Mouse (Mus musculus) embryo, embryonic 10.5 days (tissue): ENCODE data around the gene Tex50.
"Not testable (repeated sequence)": the region's sequence is repeated elsewhere in the genome, so short reads cannot be mapped to it uniquely, and the experiment has no call there.

Source experiments
- DNase-seq: peaks from one replicate; pipeline ENCODE4 v3.0.0-alpha.2; 2015; ENCODE audit warnings: low spot score

Gene Tex50

DNA sequence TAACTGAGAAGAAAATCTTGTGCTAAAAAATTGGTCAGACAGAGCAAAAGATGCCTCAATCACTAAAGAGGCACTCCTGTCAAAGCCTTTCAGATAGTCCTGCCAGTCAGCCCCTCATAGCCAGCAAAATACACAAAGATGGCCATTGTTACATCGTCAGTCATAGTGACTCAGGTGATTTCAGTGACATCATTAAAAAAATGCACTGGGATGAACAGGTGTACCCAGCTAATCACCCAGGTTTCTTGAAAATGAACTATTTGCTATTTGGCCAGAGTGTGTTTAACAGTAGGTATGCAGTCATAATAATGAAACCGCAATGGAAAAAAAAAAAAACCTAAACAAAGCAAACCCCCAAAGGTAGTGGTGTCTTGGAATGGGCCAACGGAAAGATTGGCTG is at the start of gene Tex50:
TSS of gene Tex50 (minus strand) at position 101 of the 400 bp plus-strand sequence.
- no peak for DNase-seq

DNA sequence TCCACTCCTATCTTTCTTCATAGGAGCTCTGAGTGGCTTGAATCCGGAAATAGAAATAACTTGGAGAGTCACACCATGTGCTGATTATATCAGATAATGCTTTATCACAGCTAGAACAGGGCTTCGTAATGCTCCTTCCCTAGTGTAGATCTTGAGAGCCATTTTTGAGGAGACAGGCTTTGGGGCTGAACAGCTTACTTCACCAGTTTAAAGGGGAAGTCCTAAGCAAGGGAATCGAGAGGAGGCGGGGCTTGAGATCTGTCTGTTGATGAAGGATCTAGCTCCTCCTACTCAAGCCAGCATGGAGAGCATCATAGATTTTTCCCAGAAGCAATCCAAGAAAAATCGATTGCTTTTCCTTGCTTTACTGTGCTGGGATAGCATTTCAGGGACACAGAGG is 40.7 kb upstream of the Tex50 start:
- no peak for DNase-seq

DNA sequence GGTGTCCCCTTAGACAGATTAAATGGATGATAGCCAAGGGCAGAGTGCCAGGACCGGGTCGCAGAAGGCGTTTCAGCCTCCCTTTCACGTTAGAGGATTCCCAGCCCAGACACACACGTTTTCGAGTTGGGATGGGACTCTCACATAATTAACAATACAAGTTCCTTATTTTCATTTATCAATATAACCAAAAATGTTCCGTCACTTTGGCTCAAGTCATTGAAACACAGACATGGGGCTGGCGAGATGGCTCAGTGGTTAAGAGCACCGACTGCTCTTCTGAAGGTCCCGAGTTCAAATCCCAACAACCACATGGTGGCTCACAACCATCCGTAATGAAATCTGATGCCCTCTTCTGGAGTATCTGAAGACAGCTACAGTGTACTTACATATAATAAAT is 37.2 kb upstream of the Tex50 start:
- DNase-seq: not testable (repeated sequence)

DNA sequence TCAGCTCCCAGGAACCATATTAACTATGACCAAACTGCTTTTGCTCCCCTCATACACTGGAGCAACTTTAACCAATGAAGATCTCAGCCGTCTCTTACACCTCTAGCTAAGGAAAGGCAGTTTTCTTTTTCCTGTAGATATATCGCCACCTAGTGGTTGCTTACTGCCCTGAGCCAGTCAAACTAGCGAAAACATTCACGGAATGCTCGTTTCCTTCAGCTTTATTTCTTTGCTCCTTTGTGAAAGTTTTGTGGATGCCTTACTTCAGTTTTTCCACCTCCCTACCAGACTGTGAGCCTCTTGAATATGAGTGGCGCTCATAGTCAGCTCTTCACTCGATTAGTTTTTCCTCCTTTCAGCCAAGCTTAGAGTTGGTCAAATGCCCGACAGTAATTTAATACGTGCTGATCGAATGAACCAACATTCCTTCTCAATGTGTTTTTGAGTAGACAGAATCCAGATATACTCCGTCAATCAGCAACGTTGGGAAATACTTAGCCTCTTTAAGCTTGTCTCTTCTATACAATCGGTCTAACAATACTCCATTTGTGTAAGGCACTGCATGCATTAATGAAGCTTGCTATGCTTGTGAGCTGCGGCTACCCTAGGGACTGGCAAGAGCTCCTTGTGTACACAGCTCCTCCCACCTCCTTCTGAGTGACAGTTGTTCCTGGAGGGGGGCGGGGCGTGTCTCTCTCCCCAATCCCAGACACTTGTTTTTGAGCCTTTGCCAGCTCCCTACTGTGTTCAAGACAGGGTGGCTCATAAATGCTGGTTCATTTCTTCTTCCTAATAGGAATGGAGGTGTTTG is 36.6 kb upstream of the Tex50 start:
- DNase-seq: peak; percentile 95

DNA sequence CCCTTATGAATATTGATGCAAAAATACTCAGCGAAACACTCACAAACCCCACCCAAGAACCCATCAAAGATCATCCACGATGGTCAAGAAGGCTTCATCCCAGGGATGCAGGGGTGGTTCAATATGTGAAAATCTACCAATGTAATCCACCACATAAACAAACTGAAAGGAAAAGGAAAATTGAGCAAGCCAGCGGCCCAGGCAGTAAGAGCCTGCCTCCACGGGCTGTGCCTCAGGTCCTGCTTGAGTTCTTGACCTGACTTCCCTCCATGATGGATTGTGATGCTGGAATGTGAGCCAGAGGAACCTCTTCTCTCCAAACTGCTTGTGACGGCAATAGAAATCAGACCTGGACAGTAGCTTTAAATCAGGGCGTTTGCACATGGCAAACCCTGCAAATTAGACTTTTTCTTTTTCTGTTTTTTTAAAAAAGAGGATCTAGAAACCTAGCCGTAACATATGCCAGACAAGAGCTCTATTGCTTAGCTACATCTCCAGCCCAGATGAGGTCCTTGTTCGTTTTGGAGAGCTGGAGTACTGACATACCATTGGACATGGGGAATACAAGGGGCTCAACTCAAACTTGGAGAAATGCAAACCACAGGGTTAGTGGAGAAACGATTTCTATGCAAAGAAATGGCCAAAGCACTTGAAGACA is 31.3 kb upstream of the Tex50 start:
- DNase-seq: no peak

DNA sequence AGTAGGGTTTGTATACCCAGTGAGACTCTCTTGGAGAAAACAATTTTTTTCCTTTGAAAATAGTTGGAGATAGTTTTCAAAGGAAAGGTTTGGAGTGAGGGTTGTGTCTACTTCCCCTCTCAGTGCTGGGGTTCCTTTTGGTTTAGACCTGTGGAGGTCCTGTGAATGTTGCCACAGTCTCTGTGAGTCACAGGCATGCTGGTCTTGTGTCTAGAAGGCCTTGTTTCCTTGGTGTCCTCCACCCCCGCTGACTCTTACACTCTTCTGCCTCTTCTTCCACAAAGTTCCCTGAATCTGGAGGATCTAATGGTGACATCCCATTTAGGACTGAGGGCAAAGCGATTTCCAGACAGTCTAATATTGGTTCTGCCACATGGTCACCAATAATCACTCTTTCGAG is 26.3 kb upstream of the Tex50 start:
- DNase-seq: no peak

DNA sequence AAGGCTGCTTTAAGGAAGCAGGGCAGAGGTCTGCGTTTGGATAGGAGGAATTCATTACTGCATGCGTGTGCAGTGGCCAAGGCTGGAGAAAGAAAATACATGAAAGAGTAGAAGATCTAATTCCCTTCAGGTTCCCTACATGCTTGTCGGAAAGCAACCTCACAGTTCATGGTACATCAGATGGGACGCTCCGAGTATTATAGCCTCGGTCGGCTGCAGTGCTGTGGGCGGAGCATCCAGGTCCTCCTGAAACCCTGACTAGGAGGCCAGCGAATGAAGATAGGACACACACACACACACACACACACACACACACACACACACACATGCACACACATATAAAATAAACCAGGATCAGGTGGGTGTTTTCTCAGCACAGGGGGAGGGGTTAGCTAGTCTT is 24.6 kb upstream of the Tex50 start:
- no peak for DNase-seq

DNA sequence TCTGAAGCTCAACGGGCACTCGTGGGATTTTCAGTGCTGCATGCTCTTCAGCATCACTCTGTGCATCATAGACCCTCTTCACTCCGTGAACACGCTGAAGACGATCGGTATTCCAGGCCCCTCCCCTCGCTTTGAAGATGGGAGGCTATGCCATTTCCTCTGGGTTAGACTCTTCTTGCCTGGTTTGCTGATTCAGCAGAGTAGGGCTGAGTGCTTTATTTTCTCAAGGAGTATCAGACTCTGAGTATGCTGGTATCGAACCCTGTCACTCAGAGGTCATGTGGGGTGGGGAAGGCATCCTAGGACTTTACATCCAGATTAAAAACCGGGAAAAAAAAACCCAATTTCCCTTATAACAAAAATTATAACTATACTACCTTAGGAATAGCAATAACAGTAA is 23.3 kb upstream of the Tex50 start:
- DNase-seq: no peak

DNA sequence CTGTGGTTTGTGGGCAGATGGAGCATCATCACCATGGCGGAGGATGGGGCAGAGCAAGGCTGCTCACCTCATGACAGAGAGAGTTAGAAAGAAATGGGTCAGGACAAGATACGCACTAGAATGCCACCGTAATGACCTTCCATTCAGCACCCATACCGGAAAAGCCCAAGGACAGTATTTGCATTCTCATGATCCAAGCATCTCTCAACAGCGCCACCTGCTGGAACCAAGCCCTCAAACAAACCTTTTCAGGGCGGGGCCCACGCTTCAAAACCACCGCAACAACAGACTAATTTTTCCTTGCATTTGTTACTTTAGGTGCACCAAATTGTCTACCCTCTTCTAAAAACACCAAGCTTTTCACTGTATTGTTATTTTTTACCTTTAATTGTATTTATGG is 21.6 kb upstream of the Tex50 start:
- peak; percentile 75 for DNase-seq

DNA sequence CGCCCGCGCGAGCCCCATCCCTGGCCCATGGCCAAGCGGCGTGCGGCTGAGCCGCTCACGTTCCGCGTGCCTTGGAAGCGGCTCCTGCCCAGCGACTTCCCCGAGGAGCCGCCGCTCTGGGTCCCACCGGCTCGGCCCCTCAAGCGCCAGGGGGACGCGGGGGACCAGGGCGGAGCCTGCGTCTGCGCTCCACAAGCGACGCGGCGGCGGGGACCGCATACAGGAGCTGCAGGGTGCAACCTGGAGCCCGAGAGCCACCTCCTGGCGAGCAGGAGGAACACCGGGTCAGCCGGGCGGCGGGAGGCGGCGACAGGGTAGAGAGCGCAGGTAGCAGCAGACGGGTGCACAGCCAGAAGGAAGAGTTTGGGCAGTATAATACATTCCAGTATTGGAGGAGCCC is 11.5 kb upstream of the Tex50 start:
- DNase-seq: peak; percentile 83

DNA sequence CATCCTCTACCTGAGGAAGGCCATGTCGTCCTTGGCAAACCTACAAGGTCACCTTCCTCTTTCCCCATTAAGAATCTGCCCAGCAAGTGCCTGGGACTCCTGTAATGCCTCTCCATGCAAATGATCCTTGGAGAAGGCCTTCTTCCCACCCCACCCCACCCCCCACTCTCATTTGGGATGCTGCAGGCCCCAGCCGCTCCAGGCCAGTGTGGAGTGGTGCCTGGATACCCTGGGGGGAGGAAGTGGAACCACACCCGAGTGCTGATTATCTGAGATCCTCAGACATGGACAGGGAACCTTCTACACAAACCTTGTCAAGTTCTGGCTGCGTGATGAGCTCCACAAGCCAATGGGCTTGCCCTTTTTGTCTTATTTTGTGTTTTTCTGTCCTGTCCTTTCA is 1.2 kb upstream of the Tex50 start:
- no peak for DNase-seq

DNA sequence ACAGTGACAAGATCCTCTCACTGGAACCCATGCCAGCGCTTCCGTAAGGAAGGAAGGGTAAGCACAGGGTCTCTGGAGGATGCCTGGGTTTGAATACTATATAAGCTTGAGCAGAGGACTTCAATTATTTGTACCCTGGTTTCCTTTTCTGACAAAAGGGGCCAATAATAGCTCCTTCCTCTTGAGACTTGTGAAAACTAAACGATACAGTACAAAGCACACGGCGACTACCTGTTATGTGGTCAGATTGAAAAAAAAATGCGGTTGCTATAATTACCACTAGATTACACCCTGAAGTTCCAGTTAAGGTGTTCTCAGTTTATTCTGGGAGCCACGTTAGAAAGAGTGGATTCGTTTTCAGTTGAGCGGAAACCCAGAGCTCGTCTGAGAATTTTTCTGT is 2.6 kb downstream of the Tex50 start:
- DNase-seq: no peak

DNA sequence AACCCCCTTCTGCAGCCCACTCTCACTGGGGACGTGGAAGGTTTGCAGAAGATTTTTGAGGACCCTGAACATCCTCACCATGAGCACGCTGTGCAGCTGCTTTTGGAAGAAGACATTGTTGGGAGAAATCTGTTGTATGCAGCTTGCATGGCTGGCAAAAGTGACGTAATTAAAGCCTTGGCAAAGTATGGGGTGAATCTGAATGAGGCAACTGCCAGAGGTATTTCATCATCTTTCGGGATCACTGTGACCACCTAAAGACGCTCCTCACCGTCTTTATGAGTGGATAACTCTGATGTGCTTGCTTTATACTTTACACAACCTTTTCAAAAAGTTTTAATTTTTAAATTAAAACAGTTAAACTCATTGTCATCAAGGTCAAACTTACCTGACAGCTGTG is 8.0 kb downstream of the Tex50 start:
- DNase-seq: no peak

DNA sequence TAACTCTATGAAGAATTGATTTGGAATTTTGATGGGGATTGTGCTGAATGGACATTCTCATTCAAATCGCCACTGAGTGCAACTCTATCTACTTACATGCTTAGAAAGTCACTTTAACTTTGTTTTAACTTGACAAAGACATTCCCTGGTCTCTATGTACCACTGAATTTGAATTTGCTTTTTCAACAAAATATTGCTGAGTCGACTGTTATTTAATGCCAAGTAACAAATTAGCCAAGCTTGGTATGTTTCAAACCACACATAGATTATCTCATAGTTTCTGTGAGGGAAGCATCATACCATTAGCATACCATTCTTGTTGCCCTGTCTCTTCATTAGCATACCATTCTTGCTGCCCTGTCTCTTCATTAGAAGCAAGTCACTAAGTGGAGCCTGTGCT is 11.2 kb downstream of the Tex50 start:
- no peak for DNase-seq

DNA sequence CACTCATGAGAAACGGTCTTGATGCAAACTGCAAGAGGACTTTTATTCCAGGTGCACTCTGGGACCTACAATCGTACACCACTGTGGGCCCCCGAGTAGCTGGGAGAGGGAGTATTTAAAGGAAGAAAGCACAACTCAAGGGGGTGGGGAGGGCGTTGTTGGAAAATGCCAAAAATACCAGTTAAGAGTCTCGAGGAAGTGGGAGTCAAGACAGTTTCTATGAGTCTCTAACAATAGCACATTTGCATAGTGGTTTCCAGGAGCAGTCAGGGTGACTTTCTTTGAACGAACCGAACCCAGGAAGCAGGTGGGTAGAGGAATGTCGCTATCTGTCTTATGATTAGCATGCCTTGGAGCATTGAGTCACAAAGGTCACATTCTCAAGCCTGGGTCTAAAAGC is 13.5 kb downstream of the Tex50 start:
- DNase-seq: not testable (repeated sequence)

DNA sequence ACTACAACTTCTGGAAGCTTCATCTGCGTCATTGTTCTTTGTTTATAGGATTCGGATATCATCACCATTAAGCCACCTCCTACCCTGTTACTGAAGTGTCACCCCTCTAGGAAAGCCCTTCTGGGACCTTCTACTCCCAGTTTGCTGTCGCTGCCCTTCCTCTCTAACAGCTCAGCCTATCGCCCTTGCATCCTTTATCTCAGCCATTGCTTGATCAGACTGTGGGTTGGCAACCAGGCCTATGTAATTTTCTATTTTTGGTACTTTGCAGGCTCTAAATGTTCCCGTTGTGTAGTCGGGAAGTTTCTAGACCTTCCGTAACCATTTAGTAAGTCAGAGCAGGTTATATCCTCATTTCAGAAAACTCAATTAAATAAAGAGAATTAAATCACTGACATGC is 15.9 kb downstream of the Tex50 start:
- no peak for DNase-seq

DNA sequence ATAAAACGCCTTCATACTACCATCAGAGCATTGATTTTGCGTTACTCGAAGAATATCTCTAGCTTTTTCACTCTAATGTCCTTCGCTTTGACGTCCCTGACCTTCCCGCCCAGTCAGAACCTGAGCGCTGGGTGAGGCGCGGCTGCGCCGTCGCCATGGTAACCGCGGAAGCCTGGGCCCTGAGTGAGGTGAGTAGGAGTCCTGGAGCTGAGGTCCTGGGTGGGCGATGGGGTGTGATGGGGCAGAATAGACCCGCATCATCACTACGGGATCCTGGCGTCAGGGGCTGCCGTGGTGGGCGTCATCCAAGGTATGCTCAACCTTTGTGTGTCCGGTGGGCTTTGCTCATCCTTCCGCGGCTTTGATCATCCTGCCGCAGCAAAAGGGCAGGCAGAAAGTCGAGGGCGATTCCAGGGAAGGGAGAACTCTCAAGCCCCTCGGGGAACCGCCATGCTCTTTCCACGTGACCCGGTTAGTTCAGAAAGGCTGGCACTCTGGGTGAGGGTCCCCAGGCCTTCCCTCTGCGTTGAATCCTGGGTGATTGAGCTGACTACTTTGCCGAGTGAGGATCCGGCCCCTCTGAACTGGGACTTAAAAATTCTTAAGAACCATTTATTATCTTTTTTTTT is 16.5 kb downstream of the Tex50 start, which contains the start of gene Ankrd45:
TSS of gene Ankrd45 (plus strand) at position 161 of the 629 bp plus-strand sequence.
- peak; percentile 76 for DNase-seq

DNA sequence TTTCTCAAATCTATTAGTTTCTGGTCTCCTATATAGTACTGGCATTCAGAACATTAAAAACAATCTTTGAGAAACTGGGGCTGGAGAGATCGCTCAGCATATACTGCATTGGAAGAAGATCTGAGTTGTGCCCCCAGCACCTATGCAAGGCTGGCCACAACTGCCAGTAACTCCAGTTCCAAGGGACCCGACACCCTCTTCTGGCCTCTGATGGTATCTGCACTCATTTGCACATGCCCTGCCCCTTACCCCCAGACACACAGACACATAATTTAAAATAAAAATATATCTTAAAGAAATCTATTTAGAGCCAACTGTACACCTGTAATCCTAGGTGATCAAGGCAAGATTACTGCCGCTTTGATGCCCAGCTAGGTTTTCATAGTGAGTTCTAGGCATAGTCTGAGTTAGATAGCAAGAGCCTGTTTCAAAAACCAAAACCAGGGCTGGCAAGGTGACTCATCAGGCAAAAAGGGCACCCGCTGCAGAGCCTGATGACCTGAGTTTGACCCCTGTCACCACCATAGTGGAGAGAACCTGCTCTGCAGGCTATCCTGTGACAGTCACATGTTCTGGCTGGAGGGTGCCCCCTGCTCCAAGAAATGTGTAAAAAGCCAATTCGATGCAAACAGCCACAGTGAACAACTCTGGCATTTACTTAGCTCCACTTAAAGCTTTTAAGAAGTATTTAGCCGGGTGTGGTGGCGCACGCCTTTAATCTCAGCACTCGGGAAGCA is 18.9 kb downstream of the Tex50 start:
- DNase-seq: no peak

DNA sequence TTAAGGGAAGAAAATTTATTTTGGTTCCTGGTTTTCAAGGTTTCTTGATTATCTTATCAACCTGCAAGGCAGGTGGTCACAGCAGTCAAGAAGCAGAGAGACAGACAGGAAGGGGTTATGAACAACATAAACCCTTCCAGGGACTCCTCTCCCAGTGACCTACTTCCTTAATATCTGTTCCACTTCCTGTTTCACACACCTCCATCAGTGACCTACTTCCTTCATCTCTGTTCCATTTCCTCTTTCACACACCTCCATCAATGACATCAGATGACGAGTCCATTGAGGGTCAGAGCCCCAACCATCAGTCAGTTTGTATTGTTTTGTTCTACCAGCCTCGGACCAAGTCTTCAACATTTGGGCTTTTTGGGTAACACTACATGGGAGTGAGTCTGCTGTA is 19.6 kb downstream of the Tex50 start:
- no peak for DNase-seq

DNA sequence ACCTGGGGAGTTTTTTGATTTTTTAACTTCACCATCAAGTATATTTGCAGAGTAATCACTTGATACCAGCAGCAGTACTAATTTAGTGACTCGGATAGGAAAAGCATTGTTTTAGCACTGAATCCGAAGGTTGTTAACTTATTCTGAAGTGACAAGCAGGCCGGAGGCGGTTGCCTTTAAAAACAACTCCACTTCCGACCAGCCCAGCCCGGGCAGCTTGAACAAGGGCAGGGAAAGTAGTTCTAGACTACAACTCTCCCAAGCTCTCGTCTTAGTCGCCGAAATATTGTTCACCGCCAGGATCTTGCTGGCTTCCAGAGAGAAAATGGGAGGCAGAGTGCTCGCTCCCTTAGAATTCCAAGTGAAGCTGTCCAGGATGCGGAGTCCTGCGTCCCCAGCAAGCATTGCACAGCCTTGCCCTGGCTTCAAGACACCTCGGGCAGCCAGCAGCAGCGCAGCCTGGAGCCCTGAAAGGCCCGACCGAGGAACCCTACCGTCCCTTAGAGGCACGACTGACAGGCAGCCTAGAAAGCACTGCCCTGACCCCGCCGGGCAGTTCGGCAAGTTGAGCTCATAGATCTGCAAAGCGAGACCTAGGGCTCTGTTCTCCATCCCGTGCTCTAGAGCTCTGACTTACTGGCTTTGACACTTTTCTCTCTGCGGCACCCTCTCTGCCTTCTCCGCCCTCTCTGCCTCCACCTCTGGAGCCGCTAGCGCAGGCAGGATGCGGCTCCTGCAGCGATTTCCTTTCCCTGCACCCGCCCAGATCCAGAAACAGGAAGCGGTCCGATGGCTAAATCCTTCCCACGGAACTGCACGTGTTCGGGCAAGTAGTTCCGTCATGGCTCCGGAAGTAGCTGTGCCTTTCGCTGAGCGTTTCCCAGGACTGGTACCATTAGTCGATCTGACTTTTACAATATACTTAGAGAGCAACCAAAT is 28.1 kb downstream of the Tex50 start, which contains the start of gene Klhl20:
TSS of gene Klhl20 (minus strand) at position 786 of the 939 bp plus-strand sequence.
- DNase-seq: peak; percentile 97

DNA sequence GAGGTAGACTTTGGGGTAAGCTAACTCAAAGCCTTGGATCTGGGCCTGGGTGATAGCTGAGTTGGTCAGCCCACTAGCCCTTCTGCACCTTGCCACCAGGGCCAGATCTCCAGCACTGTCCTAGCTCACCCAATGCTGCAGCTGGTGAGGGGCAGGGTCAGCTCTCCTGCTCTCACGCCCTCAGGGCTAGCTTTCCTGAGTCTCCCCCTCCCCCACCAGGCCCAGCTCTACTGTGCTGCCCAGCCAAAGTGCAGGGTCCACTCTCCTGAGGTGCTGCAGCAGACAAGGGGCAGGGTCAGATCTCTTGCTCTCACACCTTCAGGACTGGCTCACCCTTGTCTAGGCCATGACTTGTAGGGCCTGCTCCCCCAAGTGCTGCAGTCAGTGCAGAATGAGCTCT is 32.7 kb downstream of the Tex50 start:
- DNase-seq: no peak
